ENCODE assay signal across 19 mouse cellular contexts in genomic region chr4:140995811-140996210, GRCm38 (mm10). TPM values are rescaled to one million over a fixed set of nuclear protein-coding genes. Genes with fewer than 3 reads are reported as not detected.
"Had no signal": no experiment of that assay in that cellular context is flagged by ENCODE, and none has a peak within 500 bp of the region (broad histone marks: within the 10 kb centered on the region; RNA-seq: fewer than 3 reads in every experiment).

No protein-coding gene starts in this region.

- DNase-seq: kidney, adult 2 months; kidney, postnatal 10 days; kidney, postnatal 36 days; left cerebral cortex, postnatal 4 days; liver, postnatal 0 days; thymus, adult 18-20 months; thymus, postnatal 36 days had no signal

- H3K9me3 ChIP-seq: kidney, embryonic 15.5 days; limb, embryonic 12.5 days; limb, embryonic 15.5 days; lung, embryonic 15.5 days; midbrain, embryonic 12.5 days; midbrain, embryonic 15.5 days had no signal

- ATAC-seq: intestine, embryonic 16.5 days; liver, postnatal 0 days; midbrain, embryonic 15.5 days had no signal

- H3K4me1 ChIP-seq: limb, embryonic 12.5 days; limb, embryonic 15.5 days; lung, embryonic 15.5 days; midbrain, embryonic 12.5 days; midbrain, embryonic 15.5 days had no signal

- H3K9ac ChIP-seq: kidney, embryonic 15.5 days; limb, embryonic 12.5 days; limb, embryonic 15.5 days; liver, embryonic 14.5 days; liver, postnatal 0 days; lung, embryonic 15.5 days; midbrain, embryonic 12.5 days; midbrain, embryonic 15.5 days had no signal

- H3K4me2 ChIP-seq: kidney, embryonic 15.5 days; limb, embryonic 12.5 days; limb, embryonic 15.5 days; liver, embryonic 11.5 days; lung, embryonic 15.5 days; midbrain, embryonic 12.5 days; midbrain, embryonic 15.5 days had no signal

- H3K4me3 ChIP-seq: kidney, embryonic 15.5 days; limb, embryonic 12.5 days; limb, embryonic 15.5 days; lung, embryonic 15.5 days; midbrain, embryonic 12.5 days; midbrain, embryonic 15.5 days; myocyte had no signal

- H3K27me3 ChIP-seq: kidney, embryonic 15.5 days; limb, embryonic 12.5 days; limb, embryonic 15.5 days; lung, embryonic 15.5 days; midbrain, embryonic 12.5 days; midbrain, embryonic 15.5 days had no signal

- H3K27ac ChIP-seq: kidney, embryonic 15.5 days; limb, embryonic 12.5 days; limb, embryonic 15.5 days; liver, embryonic 14.5 days; lung, embryonic 15.5 days; midbrain, embryonic 12.5 days; midbrain, embryonic 15.5 days; stomach, postnatal 0 days had no signal

RNA-seq across cellular contexts. Expression of gene Mfap2, which starts 14.4 kb away (rescaled TPM):
- total RNA-seq: megakaryocyte-erythroid progenitor cell, adult 5-6 weeks had no signal
